Mouse (Mus musculus): ENCODE measurements around the gene Rnpepl1. TPM values are rescaled to one million over a fixed set of nuclear protein-coding genes. Genes with fewer than 3 reads are reported as not detected.
A peak's percentile ranks its signal among the peaks of the same experiment; 100 is the strongest.

Rnpepl1 gene
- polyA plus RNA-seq, 1 experiment from 2014 or later: 60.7 TPM

GRCm38 (mm10) chr1:92934182-92934827, 23.7 kb downstream of the Rnpepl1 start, which contains the start of gene Capn10:
Gene Capn10 (plus strand): TSS chr1:92934376.
- peak within 1 kb of the TSS; percentile 66 for H3K4me3 ChIP-seq (ENCODE audit: low read depth, low read length)
- DNase-seq (ENCODE audit: low spot score) (peak; percentile 98), ATAC-seq (peak; percentile 99)
- under 1% methylated on average over 45 of the region's 45 CpGs for WGBS
- no peaks in the 10 kb centered on the region for H3K27me3 ChIP-seq (replicated peaks; ENCODE audit: insufficient read depth, low read length)
- peak within 1 kb of the TSS; percentile 84 for H3K27ac ChIP-seq (ENCODE audit: low read length)
- no peaks in the 10 kb centered on the region for H3K9me3 ChIP-seq (ENCODE audit: low read length)
- peak within 1 kb of the TSS; percentile 44 for H3K9ac ChIP-seq (replicated peaks; ENCODE audit: low read depth)
- H3K4me2 ChIP-seq (replicated peaks; ENCODE audit: low read depth, low read length): peak within 1 kb of the TSS; percentile 94
- TF ChIP-seq EP300 (IDR thresholded peaks at IDR 0.05) (no peak; the same call in 1 of the 2 replicates), CTCF (IDR thresholded peaks at IDR 0.05) (no peak; the same call in none of the 2 replicates)
- H3K36me3 ChIP-seq (ENCODE audit: insufficient read depth, low read length): no peaks in the 10 kb centered on the region
- peaks cover 11% of the 10 kb centered on the region for H3K4me1 ChIP-seq (ENCODE audit: insufficient read depth, low read depth, low read length)

DNA sequence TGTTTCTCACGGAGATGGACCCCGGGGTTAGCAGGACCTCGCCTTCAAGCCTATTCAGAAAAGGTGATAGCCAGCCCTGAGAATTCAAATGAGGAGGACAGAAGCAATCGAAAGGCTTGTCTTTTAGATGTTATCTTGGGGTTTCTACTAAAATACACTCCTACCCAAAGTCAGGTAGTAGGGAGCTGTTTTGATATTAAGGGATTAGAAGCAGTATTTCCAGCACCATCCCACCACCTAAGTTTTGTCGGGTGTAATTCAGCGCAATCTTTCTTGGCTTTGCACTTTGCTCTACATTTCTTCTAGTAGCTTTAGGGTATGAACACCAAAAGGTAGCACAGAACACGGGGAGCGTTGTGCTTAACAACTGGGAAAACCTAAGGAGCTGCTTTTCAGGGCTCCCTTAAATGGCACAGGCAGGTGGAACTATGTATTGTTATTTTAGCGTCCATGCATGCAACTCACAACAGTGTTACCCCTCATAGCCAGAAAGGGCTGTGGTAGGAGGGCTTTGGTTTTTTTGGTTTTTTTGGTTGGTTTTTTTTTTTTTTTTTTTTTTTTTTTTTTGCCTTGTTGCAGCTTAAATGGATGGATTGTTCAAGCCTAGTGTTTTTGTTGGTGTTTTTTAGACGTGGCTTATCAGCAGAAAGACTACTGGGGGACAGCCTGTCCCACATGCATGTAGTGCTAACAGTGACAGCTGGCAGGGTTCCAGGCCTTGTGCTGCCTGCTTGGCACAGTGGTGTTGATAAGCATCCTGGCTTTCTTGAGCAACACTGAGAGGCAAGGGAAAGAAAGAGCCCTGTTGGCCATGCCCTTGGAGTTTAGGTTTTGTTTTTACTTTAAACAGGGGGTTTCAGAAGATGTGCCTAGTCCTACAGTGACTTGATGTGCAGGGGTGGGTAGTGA, 24.7 kb downstream of the Rnpepl1 start:
- peak; percentile 59 for DNase-seq (ENCODE audit: low spot score)
- peak overlapping the region; percentile 66 for H3K4me3 ChIP-seq (ENCODE audit: low read depth, low read length)

GRCm38 (mm10) chr1:92935977-92936376, 25.4 kb downstream of the Rnpepl1 start:
- no peak overlapping the region for H3K4me3 ChIP-seq (ENCODE audit: low read depth, low read length)
- H3K9ac ChIP-seq (replicated peaks; ENCODE audit: low read depth): no peak overlapping the region
- H3K4me1 ChIP-seq (ENCODE audit: insufficient read depth, low read depth, low read length): peaks cover 11% of the 10 kb centered on the region
- ATAC-seq (no peak), DNase-seq (ENCODE audit: low spot score) (peak; percentile 25)
- no peaks in the 10 kb centered on the region for H3K27me3 ChIP-seq (replicated peaks; ENCODE audit: insufficient read depth, low read length)
- H3K9me3 ChIP-seq (ENCODE audit: low read length): no peaks in the 10 kb centered on the region
- peaks cover 9% of the 10 kb centered on the region; the same call in 1 of the 2 replicates for H3K36me3 ChIP-seq (ENCODE audit: insufficient read depth, low read length)
- no peak overlapping the region; the same call in 1 of the 2 replicates for H3K4me2 ChIP-seq (replicated peaks; ENCODE audit: low read depth, low read length)
- TF ChIP-seq CTCF (IDR thresholded peaks at IDR 0.05) (peak; percentile 34; the same call in 1 of the 2 replicates), EP300 (IDR thresholded peaks at IDR 0.05) (no peak)
- no peak overlapping the region for H3K27ac ChIP-seq (ENCODE audit: low read length)
- 37% methylated on average over 2 of the region's 2 CpGs for WGBS

More for the DNA sequence above, 24.7 kb downstream of the Rnpepl1 start:
- Histone ChIP-seq H3K36me3 (ENCODE audit: insufficient read depth, low read length) (peaks cover 3% of the 10 kb centered on the region; the same call in 1 of the 2 replicates), H3K27ac (ENCODE audit: low read length) (peak overlapping the region; percentile 84), H3K4me2 (replicated peaks; ENCODE audit: low read depth, low read length) (peak overlapping the region; percentile 94), H3K9me3 (ENCODE audit: low read length) (no peaks in the 10 kb centered on the region), H3K4me1 (ENCODE audit: insufficient read depth, low read depth, low read length) (peaks cover 11% of the 10 kb centered on the region), H3K9ac (replicated peaks; ENCODE audit: low read depth) (peak overlapping the region; percentile 44), H3K27me3 (replicated peaks; ENCODE audit: insufficient read depth, low read length) (no peaks in the 10 kb centered on the region)
- no peak for TF ChIP-seq CTCF (IDR thresholded peaks at IDR 0.05)
- no peak for TF ChIP-seq EP300 (IDR thresholded peaks at IDR 0.05)
- ATAC-seq: no peak
- WGBS: 16% methylated on average over 10 of the region's 10 CpGs

- Histone ChIP-seq H3K9me3 (ENCODE audit: low read length) (no peaks in the 10 kb centered on the region), H3K4me1 (ENCODE audit: insufficient read depth, low read depth, low read length) (peaks cover 11% of the 10 kb centered on the region), H3K4me3 (ENCODE audit: low read depth, low read length) (no peak overlapping the region), H3K4me2 (replicated peaks; ENCODE audit: low read depth, low read length) (no peak overlapping the region), H3K36me3 (ENCODE audit: insufficient read depth, low read length) (peaks cover 9% of the 10 kb centered on the region; the same call in 1 of the 2 replicates), H3K9ac (replicated peaks; ENCODE audit: low read depth) (no peak overlapping the region), H3K27ac (ENCODE audit: low read length) (no peak overlapping the region), H3K27me3 (replicated peaks; ENCODE audit: insufficient read depth, low read length) (no peaks in the 10 kb centered on the region)
- ATAC-seq (no peak), DNase-seq (ENCODE audit: low spot score) (no peak)
- WGBS: 68% methylated on average over 3 of the region's 3 CpGs
- TF ChIP-seq CTCF (IDR thresholded peaks at IDR 0.05) (no peak), EP300 (IDR thresholded peaks at IDR 0.05) (no peak)
Observed at GRCm38 (mm10) chr1:92936467-92936866, 25.9 kb downstream of the Rnpepl1 start.

DNA sequence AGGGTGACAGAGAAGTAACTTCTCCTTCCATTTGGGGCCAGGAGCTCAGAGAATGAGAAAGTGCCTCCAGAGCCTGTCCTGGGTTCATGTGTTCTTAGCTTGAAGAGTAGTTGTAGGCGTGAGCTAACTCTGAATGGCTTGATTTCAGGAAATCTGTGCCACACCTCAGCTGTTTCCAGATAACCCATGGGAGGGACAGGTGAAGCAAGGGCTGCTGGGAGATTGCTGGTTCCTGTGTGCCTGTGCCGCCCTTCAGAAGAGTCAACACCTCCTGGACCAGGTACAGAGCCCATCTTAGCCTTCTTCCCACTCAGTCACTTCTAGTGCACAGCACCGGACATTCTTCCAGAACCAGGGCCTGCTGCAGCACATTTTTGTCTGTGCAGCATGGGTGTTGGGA, 27.2 kb downstream of the Rnpepl1 start:
- Histone ChIP-seq H3K27me3 (replicated peaks; ENCODE audit: insufficient read depth, low read length) (no peaks in the 10 kb centered on the region), H3K4me3 (ENCODE audit: low read depth, low read length) (no peak overlapping the region), H3K9ac (replicated peaks; ENCODE audit: low read depth) (no peak overlapping the region), H3K4me2 (replicated peaks; ENCODE audit: low read depth, low read length) (no peak overlapping the region), H3K36me3 (ENCODE audit: insufficient read depth, low read length) (peaks cover 14% of the 10 kb centered on the region), H3K27ac (ENCODE audit: low read length) (no peak overlapping the region), H3K9me3 (ENCODE audit: low read length) (no peaks in the 10 kb centered on the region), H3K4me1 (ENCODE audit: insufficient read depth, low read depth, low read length) (peaks cover 11% of the 10 kb centered on the region)
- DNase-seq (ENCODE audit: low spot score): no peak
- 74% methylated on average over 3 of the region's 3 CpGs for WGBS
- ATAC-seq: no peak
- TF ChIP-seq EP300 (IDR thresholded peaks at IDR 0.05) (no peak), CTCF (IDR thresholded peaks at IDR 0.05) (no peak)

DNA sequence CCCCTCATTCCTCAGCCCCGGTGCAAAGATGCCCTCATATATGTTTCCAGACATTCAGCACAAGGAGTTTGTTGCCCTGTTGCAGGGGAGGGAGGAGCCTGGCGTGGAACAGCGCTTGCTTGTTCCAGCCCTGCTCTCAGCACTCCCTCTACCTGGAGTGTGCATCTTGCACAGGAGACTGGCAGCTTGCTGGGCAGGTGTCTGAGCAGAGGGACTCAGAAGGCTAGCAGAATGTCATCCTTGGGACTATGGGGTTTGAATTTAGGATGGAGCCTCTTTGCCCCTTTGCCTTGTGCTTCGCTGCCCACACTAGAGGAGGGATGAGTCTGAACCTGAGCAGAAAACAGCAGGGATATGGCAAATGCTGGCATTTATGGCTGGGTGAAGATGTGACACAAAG, 29.2 kb downstream of the Rnpepl1 start:
- Histone ChIP-seq H3K27ac (ENCODE audit: low read length) (no peak overlapping the region), H3K27me3 (replicated peaks; ENCODE audit: insufficient read depth, low read length) (no peaks in the 10 kb centered on the region), H3K4me2 (replicated peaks; ENCODE audit: low read depth, low read length) (no peak overlapping the region), H3K4me1 (ENCODE audit: insufficient read depth, low read depth, low read length) (peaks cover 6% of the 10 kb centered on the region; the same call in 1 of the 2 replicates), H3K9me3 (ENCODE audit: low read length) (no peaks in the 10 kb centered on the region), H3K36me3 (ENCODE audit: insufficient read depth, low read length) (peaks cover 26% of the 10 kb centered on the region), H3K4me3 (ENCODE audit: low read depth, low read length) (no peak overlapping the region), H3K9ac (replicated peaks; ENCODE audit: low read depth) (no peak overlapping the region)
- ATAC-seq (no peak), DNase-seq (ENCODE audit: low spot score) (no peak)
- TF ChIP-seq CTCF (IDR thresholded peaks at IDR 0.05): no peak
- TF ChIP-seq EP300 (IDR thresholded peaks at IDR 0.05): no peak
- WGBS: 94% methylated on average over 4 of the region's 4 CpGs
